Mouse (Mus musculus) forebrain, postnatal 0 days (tissue): ENCODE results near the gene Shank3. TPM values are rescaled to one million over a fixed set of nuclear protein-coding genes. Genes with fewer than 3 reads are reported as not detected.
A peak's percentile ranks its signal among the peaks of the same experiment; 100 is the strongest.

Experiments used
- ATAC-seq: fragments of 200-750 bp; cut with Nextera tagmentation; 2 replicates; pipeline ENCODE4 v1.8.0; 2017; ENCODE audit warnings: mild to moderate bottlenecking, moderate library complexity
- DNase-seq: peaks from one replicate; pipeline ENCODE4 v3.0.0-alpha.2; 2015
- H3K27ac ChIP-seq: fragments of 300-500 bp; sonication (generic); 2 replicates; pipeline ENCODE4 v1.5.1; 2014; ENCODE audit warnings: low read depth, mild to moderate bottlenecking, antibody characterized with exemption, low read length, moderate library complexity, mixed read lengths
- H3K27me3 ChIP-seq: fragments of 300-500 bp; sonication (generic); 2 replicates; pipeline ENCODE4 v1.6.1; 2014; ENCODE audit warnings: mild to moderate bottlenecking, low read length, mixed read lengths; ENCODE audit not compliant: insufficient read depth
- H3K36me3 ChIP-seq: fragments of 300-500 bp; sonication (generic); 2 replicates; pipeline ENCODE4 v1.6.1; 2014; ENCODE audit warnings: mild to moderate bottlenecking, moderate library complexity; ENCODE audit not compliant: insufficient read depth
- H3K4me1 ChIP-seq: fragments of 300-500 bp; sonication (generic); 2 replicates; pipeline ENCODE4 v1.6.1; 2014; ENCODE audit warnings: antibody characterized with exemption; ENCODE audit not compliant: insufficient read depth
- H3K4me2 ChIP-seq: fragments of 300-500 bp; sonication (generic); 2 replicates; pipeline ENCODE4 v1.6.1; 2014; ENCODE audit warnings: low read depth, mild to moderate bottlenecking, moderate library complexity
- H3K4me3 ChIP-seq: fragments of 300-500 bp; sonication (generic); 2 replicates; pipeline ENCODE4 v1.5.1; 2014; ENCODE audit warnings: low read depth, low read length, mixed read lengths
- H3K9ac ChIP-seq: fragments of 300-500 bp; sonication (generic); 2 replicates; pipeline ENCODE4 v1.6.1; 2014; ENCODE audit warnings: mild to moderate bottlenecking
- H3K9me3 ChIP-seq: fragments of 300-500 bp; sonication (generic); 2 replicates; pipeline ENCODE4 v1.6.1; 2016; ENCODE audit warnings: low read length
- CTCF ChIP-seq: sonication (generic); IDR thresholded peaks from 2 replicates; pipeline ENCODE4 v1.5.1; 2016; ENCODE audit warnings: antibody characterized with exemption, control low read depth, low read depth
- WGBS: fragments of 180-500 bp; shearing (Covaris S2); extraction: QIAGEN DNeasy Blood & Tissue Kit; methylation state at CpG from one replicate; pipeline ENCODE4 v1.1.7; 2014; 5-methylcytosine and 5-hydroxymethylcytosine counted together
- polyA plus RNA-seq: library from polyadenylated mRNA; unstranded; fragments of >200 nt; fragmentation: Nextera tagmentation; extraction: Ambion mirVana; gene quantifications from 2 replicates; pipeline ENCODE4 v1.2.1, GENCODE M21; 2015
- total RNA-seq: library from RNA; depleted of rRNA; stranded (reverse); fragments of >200 nt; gene quantifications from 2 replicates; pipeline ENCODE4 v1.2.3, GENCODE M21; 2014; rRNA removed

Shank3 gene
- total and polyA plus RNA-seq, 2 experiments from 2014 or later: 10.6 to 42.4 TPM

DNA sequence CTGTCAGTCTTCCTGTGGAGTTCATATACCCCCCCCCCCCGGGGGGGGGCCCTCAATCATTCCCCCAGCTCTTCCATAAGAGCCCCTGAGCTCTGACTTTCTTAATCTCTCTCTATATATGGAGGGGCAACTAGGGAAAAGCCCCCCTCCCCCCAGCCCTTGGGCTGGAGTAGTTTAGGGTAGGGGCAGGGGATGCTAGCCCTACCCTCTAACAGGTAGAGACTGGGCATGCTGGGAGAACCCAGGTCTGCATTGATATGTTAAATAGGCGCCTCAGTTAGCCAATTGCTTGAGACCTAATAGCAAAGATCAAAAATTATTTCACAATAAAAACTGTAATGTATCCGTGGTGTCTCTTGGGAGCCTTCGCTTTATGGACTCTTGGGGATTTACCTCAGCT is 93.1 kb downstream of the Shank3 start:
- TF ChIP-seq CTCF: no peak
- ATAC-seq (no peak), DNase-seq (no peak)
- 46% methylated on average over 4 of the region's 4 CpGs for WGBS
- Histone ChIP-seq H3K4me3 (0 out of 2 replicates have a peak overlapping the region, but pooled peaks have one; percentile 70), H3K27me3 (no peaks in the 10 kb centered on the region), H3K4me1 (peaks cover 5% of the 10 kb centered on the region; the same call in 1 of the 2 replicates), H3K27ac (no peak overlapping the region), H3K36me3 (no peaks in the 10 kb centered on the region; the same call in 1 of the 2 replicates), H3K4me2 (peak overlapping the region; percentile 91), H3K9me3 (no peaks in the 10 kb centered on the region), H3K9ac (peak overlapping the region; percentile 72; the same call in 1 of the 2 replicates)

DNA sequence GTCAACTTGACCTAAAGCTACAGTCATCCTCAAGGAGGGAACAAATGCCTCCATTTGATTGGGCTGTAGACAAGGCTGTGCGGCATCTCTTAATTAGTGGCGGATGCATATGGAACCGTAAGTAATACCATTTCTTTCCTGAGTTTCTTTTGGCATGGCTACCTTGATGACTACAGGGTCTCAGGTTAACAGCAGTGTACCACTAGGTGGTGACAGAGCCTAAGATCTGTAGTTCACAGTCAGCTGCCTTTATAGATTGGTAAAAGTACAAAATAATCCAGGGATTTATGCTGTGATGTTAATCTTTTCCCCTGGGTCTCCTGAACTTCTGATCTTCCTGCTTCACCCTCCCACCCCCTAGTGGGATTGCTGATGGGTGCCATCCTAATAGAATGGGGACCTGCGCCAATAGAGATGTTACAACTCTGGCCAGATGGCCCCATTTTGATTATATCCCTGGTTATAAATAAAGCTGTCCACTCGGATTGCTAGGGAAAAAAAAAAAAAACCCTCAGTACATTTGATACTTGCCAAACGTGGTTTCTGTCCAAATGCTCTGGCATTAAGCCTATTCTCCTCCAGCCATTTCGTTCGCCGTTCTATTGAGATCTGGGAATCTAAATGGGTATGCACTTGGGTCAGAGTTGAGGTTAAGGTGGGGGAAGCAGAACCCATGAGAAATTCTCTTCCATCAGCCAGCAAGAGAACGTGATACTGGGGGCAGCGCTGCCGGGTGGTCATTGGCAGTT is 106.6 kb downstream of the Shank3 start:
- no peaks in the 10 kb centered on the region for H3K36me3 ChIP-seq
- WGBS: 60% methylated on average over 12 of the region's 12 CpGs
- H3K9ac ChIP-seq: no peak overlapping the region
- H3K4me1 ChIP-seq: no peaks in the 10 kb centered on the region
- no peak for ATAC-seq
- DNase-seq: no peak
- H3K9me3 ChIP-seq: no peaks in the 10 kb centered on the region
- no peak overlapping the region for H3K4me2 ChIP-seq
- H3K4me3 ChIP-seq: no peak overlapping the region
- no peak overlapping the region for H3K27ac ChIP-seq
- 0 out of 2 replicates have a peak, but pooled peaks have one; percentile 32 for TF ChIP-seq CTCF
- H3K27me3 ChIP-seq: no peaks in the 10 kb centered on the region

DNA sequence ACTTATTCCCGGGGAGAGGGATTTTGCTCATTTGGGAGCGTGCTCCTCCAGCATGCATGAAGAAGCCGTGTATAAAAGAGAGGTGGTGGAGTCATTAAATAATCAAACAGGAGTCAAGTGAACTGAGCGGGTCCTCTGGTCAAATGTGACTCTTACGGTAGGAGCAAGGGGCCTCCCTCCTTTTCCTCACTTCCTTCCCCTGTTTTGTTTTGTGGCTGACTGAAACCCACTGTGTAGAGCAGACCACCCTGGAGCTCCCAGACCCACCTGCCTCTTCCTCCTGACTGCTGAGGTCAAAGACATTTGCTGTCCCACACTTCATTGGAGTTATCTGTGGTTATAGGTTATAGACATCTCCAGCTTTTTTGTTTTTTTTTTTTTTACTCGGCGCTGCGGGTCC is 108.1 kb downstream of the Shank3 start:
- no peak for ATAC-seq
- Histone ChIP-seq H3K4me3 (no peak overlapping the region), H3K9ac (no peak overlapping the region), H3K4me1 (no peaks in the 10 kb centered on the region), H3K36me3 (no peaks in the 10 kb centered on the region), H3K27ac (no peak overlapping the region), H3K4me2 (no peak overlapping the region), H3K9me3 (no peaks in the 10 kb centered on the region), H3K27me3 (no peaks in the 10 kb centered on the region)
- DNase-seq: no peak
- no peak for TF ChIP-seq CTCF
- 90% methylated on average over 8 of the region's 8 CpGs for WGBS

DNA sequence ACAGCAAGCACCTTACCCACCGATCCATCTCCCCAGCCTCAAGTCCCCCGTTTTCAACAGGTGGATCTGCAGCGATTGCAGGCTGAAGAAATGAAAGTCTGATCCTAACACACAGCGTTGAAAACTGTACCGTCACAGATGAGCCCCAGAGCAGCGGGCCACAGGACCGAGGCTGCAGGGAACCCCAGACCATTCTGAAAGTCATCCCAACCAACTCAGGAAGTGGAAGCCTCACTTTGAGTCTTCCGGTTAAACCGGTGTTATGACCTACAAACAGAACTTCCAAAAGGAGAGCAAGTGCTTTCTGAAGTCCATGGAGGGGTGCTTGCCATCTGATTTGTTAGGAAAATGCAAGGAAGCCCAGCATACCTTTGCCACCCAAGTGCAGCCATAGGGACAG is 108.5 kb downstream of the Shank3 start:
- Histone ChIP-seq H3K4me3 (no peak overlapping the region), H3K36me3 (no peaks in the 10 kb centered on the region), H3K27me3 (no peaks in the 10 kb centered on the region), H3K27ac (no peak overlapping the region), H3K9ac (no peak overlapping the region), H3K4me1 (no peaks in the 10 kb centered on the region), H3K4me2 (no peak overlapping the region), H3K9me3 (no peaks in the 10 kb centered on the region)
- no peak for TF ChIP-seq CTCF
- 88% methylated on average over 9 of the region's 9 CpGs for WGBS
- no peak for ATAC-seq
- no peak for DNase-seq

Other genes with a start within 250 kb of the Shank3 start
- gene Sbf1, start 184.3 kb upstream of the Shank3 start, total RNA-seq: 164 and 165 TPM in 2 replicates
- gene Sbf1, start 184.3 kb upstream of the Shank3 start, polyA plus RNA-seq: 46.2 and 60.7 TPM in 2 replicates
- not detected in 2 replicates for gene Adm2, start 176.9 kb upstream of the Shank3 start, total RNA-seq
- not detected in 2 replicates for gene Adm2, start 176.9 kb upstream of the Shank3 start, polyA plus RNA-seq
- not detected in 2 replicates for gene Miox, start 165.2 kb upstream of the Shank3 start, total RNA-seq
- not detected in 2 replicates for gene Miox, start 165.2 kb upstream of the Shank3 start, polyA plus RNA-seq
- 12.5 and 17.0 TPM in 2 replicates for gene Lmf2, start 144.0 kb upstream of the Shank3 start, total RNA-seq
- gene Lmf2, start 144.0 kb upstream of the Shank3 start, polyA plus RNA-seq: 24.7 and 25.4 TPM in 2 replicates
- gene Ncaph2, start 143.9 kb upstream of the Shank3 start, total RNA-seq: 88.4 and 93.8 TPM in 2 replicates
- gene Ncaph2, start 143.9 kb upstream of the Shank3 start, polyA plus RNA-seq: 94.9 and 95.1 TPM in 2 replicates
- 34.6 and 37.6 TPM in 2 replicates for gene Sco2, start 125.8 kb upstream of the Shank3 start, total RNA-seq
- gene Sco2, start 125.8 kb upstream of the Shank3 start, polyA plus RNA-seq: 24.0 and 24.2 TPM in 2 replicates
- 3.7 and 5.2 TPM in 2 replicates for gene Tymp, start 122.6 kb upstream of the Shank3 start, total RNA-seq
- gene Tymp, start 122.6 kb upstream of the Shank3 start, polyA plus RNA-seq: 3.5 and 4.1 TPM in 2 replicates
- 3.5 and 5.0 TPM in 2 replicates for gene Odf3b, start 120.3 kb upstream of the Shank3 start, total RNA-seq
- gene Odf3b, start 120.3 kb upstream of the Shank3 start, polyA plus RNA-seq: 6.9 and 9.9 TPM in 2 replicates
- gene Klhdc7b, start 114.7 kb upstream of the Shank3 start, total RNA-seq: 0.10 and 0.23 TPM in 2 replicates
- gene Klhdc7b, start 114.7 kb upstream of the Shank3 start, polyA plus RNA-seq: 0.11 TPM in 1 of 2 replicates, not detected in the other
- not detected in 2 replicates for gene Syce3, start 89.1 kb upstream of the Shank3 start, total RNA-seq
- gene Syce3, start 89.1 kb upstream of the Shank3 start, polyA plus RNA-seq: 0.49 TPM in 1 of 2 replicates, not detected in the other
- gene Cpt1b, start 73.8 kb upstream of the Shank3 start, total RNA-seq: 5.0 TPM in 2 replicates
- gene Cpt1b, start 73.8 kb upstream of the Shank3 start, polyA plus RNA-seq: 1.1 and 1.3 TPM in 2 replicates
- gene C730034F03Rik, start 70.0 kb upstream of the Shank3 start, total RNA-seq: 0.90 and 1.3 TPM in 2 replicates
- 1.3 and 2.3 TPM in 2 replicates for gene C730034F03Rik, start 70.0 kb upstream of the Shank3 start, polyA plus RNA-seq
- 1.7 and 1.8 TPM in 2 replicates for gene Gm44502, start 69.9 kb upstream of the Shank3 start, total RNA-seq
- not detected in 2 replicates for gene Gm44502, start 69.9 kb upstream of the Shank3 start, polyA plus RNA-seq
- 56.9 and 59.9 TPM in 2 replicates for gene Chkb, start 69.7 kb upstream of the Shank3 start, total RNA-seq
- 78.2 and 92.4 TPM in 2 replicates for gene Chkb, start 69.7 kb upstream of the Shank3 start, polyA plus RNA-seq
- gene Mapk8ip2, start 45.7 kb upstream of the Shank3 start, total RNA-seq: 95.3 and 95.8 TPM in 2 replicates
- 57.8 and 70.9 TPM in 2 replicates for gene Mapk8ip2, start 45.7 kb upstream of the Shank3 start, polyA plus RNA-seq
- 24.5 and 32.4 TPM in 2 replicates for gene Arsa, start 22.2 kb upstream of the Shank3 start, total RNA-seq
- gene Arsa, start 22.2 kb upstream of the Shank3 start, polyA plus RNA-seq: 25.4 and 29.0 TPM in 2 replicates
- 2.0 and 3.6 TPM in 2 replicates for gene Acr, start 68.7 kb downstream of the Shank3 start, total RNA-seq
- gene Acr, start 68.7 kb downstream of the Shank3 start, polyA plus RNA-seq: 1.3 and 2.0 TPM in 2 replicates
- 38.6 and 51.3 TPM in 2 replicates for gene Rabl2, start 92.3 kb downstream of the Shank3 start, total RNA-seq
- 62.4 and 62.6 TPM in 2 replicates for gene Rabl2, start 92.3 kb downstream of the Shank3 start, polyA plus RNA-seq